Mouse (Mus musculus) small intestine, adult 10 weeks (tissue): ENCODE data around the gene AC131692.1. TPM values are rescaled to one million over a fixed set of nuclear protein-coding genes. Genes with fewer than 3 reads are reported as not detected.

Source experiments
- polyA plus RNA-seq: library from polyadenylated mRNA; stranded (reverse); fragments of 350-450 nt; fragmentation: Illumina TruSeq; extraction: RNeasy Lipid Tissue Mini Kit (QIAGEN cat#74804); gene quantifications from one replicate; pipeline ENCODE4 v1.2.3, GENCODE M21; 2014; ENCODE audit warnings: low replicate concordance

The AC131692.1 gene
- polyA plus RNA-seq, result not detected

GRCm38 (mm10) chr19:6094119-6094518 lies at the start of gene AC131692.1:
TSS of gene AC131692.1 (plus strand) at chr19:6094419.

GRCm38 (mm10) chr19:6046294-6047153 lies 47.7 kb upstream of the AC131692.1 start, which contains the start of gene Syvn1:
TSS of gene Syvn1 (plus strand) at chr19:6046576.

GRCm38 (mm10) chr19:6057313-6058096 lies 36.7 kb upstream of the AC131692.1 start, which contains the start of the genes Mrpl49 and Fau:
TSS of gene Mrpl49 (minus strand) at chr19:6057785.
TSS of gene Fau (plus strand) at chr19:6057844.

GRCm38 (mm10) chr19:6061021-6061533 lies 33.1 kb upstream of the AC131692.1 start, which contains the start of gene Znhit2:
TSS of gene Znhit2 (plus strand) at chr19:6061192.

GRCm38 (mm10) chr19:6067724-6068415 lies 26.3 kb upstream of the AC131692.1 start, which contains the start of gene Tm7sf2:
TSS of gene Tm7sf2 (minus strand) at chr19:6068373.

GRCm38 (mm10) chr19:6076564-6077393 lies 17.4 kb upstream of the AC131692.1 start, which contains the start of gene Vps51:
TSS of gene Vps51 (minus strand) at chr19:6077231.

GRCm38 (mm10) chr19:6079983-6080480 lies 14.2 kb upstream of the AC131692.1 start, which contains the start of gene Tmem262:
TSS of gene Tmem262 (plus strand) at chr19:6080033.

GRCm38 (mm10) chr19:6082156-6082555 lies 12.1 kb upstream of the AC131692.1 start, which contains the start of gene Gm28374:
TSS of gene Gm28374 (minus strand) at chr19:6082256.

GRCm38 (mm10) chr19:6084478-6085248 lies 9.6 kb upstream of the AC131692.1 start, which contains the start of the genes Zfpl1 and Cdca5:
TSS of gene Zfpl1 (minus strand) at chr19:6084956.
TSS of gene Cdca5 (plus strand) at chr19:6084983.

GRCm38 (mm10) chr19:6105586-6105985 lies 11.4 kb downstream of the AC131692.1 start, which contains the start of gene Naaladl1:
TSS of gene Naaladl1 (plus strand) at chr19:6105782.

GRCm38 (mm10) chr19:6117986-6118676 lies 23.9 kb downstream of the AC131692.1 start, which contains the start of gene Sac3d1:
TSS of gene Sac3d1 (minus strand) at chr19:6118650.

GRCm38 (mm10) chr19:6127760-6128341 lies 33.6 kb downstream of the AC131692.1 start, which contains the start of gene Snx15:
TSS of gene Snx15 (minus strand) at chr19:6128304.

GRCm38 (mm10) chr19:6140678-6141393 lies 46.6 kb downstream of the AC131692.1 start, which contains the start of gene Batf2:
TSS of gene Batf2 (plus strand) at chr19:6140983.

GRCm38 (mm10) chr19:6141394-6141749 lies 47.2 kb downstream of the AC131692.1 start, which contains the start of gene Arl2:
TSS of gene Arl2 (minus strand) at chr19:6141548.

